ENCODE assay signal across 7 mouse cellular contexts in genomic region chr1:162739406-162739805, GRCm38 (mm10). TPM values are rescaled to one million over a fixed set of nuclear protein-coding genes. Genes with fewer than 3 reads are reported as not detected.
DNase-seq lines count a peak whose midpoint lies in the region; ATAC-seq and TF ChIP-seq lines count a peak whose summit lies in the region.

No protein-coding gene starts in this region.

- no peak for TF ChIP-seq CTCF in cerebellum, adult 2 months (IDR thresholded peaks at IDR 0.05; ENCODE audit: borderline replicate concordance, insufficient read depth, low read depth, low read length)

- no peak for TF ChIP-seq POLR2A in cerebellum, adult 2 months (IDR thresholded peaks at IDR 0.05; ENCODE audit: borderline replicate concordance, insufficient read depth, low read length)

- H3K4me1 ChIP-seq in cerebellum, adult 2 months (ENCODE audit: control insufficient read depth, insufficient read depth, low read length) = peaks cover 3% of the 10 kb centered on the region; the same call in 1 of the 2 replicates
- peaks cover 11% of the 10 kb centered on the region for H3K4me1 ChIP-seq in intestine, embryonic 15.5 days (replicated peaks)
- peaks cover 19% of the 10 kb centered on the region for H3K4me1 ChIP-seq in liver, embryonic 16.5 days (ENCODE audit: control insufficient read depth, low read depth, low read length)

- peak overlapping the region; percentile 67 for H3K4me2 ChIP-seq in intestine, embryonic 15.5 days (replicated peaks)
- peak overlapping the region; percentile 85 for H3K4me2 ChIP-seq in liver, embryonic 16.5 days (ENCODE audit: low read depth, low read length)

- H3K9ac ChIP-seq in intestine, embryonic 15.5 days = peak overlapping the region; percentile 100
- H3K9ac ChIP-seq in liver, embryonic 16.5 days (ENCODE audit: low read depth, low read length) = peak overlapping the region; percentile 97

- ATAC-seq in intestine, embryonic 15.5 days = 0 out of 2 replicates have a peak, but pooled peaks have one; percentile 5
- ATAC-seq in liver, embryonic 16.5 days (ENCODE audit: low read depth) = no peak

- H3K4me3 ChIP-seq in cerebellum, adult 2 months (replicated peaks; ENCODE audit: insufficient read depth, low read depth, low read length) = peak overlapping the region; percentile 88
- H3K4me3 ChIP-seq in intestine, embryonic 15.5 days (replicated peaks) = peak overlapping the region; percentile 79
- peak overlapping the region; percentile 96 for H3K4me3 ChIP-seq in liver, embryonic 16.5 days (ENCODE audit: low read depth, low read length)

- H3K27me3 ChIP-seq in cerebellum, adult 2 months (ENCODE audit: control insufficient read depth, insufficient read depth, low read length) = no peaks in the 10 kb centered on the region
- no peaks in the 10 kb centered on the region for H3K27me3 ChIP-seq in intestine, embryonic 15.5 days (replicated peaks)
- H3K27me3 ChIP-seq in liver, embryonic 16.5 days (ENCODE audit: control insufficient read depth, insufficient read depth, low read depth, low read length) = no peaks in the 10 kb centered on the region

- DNase-seq in 416B (ENCODE audit: low read depth) = peak; percentile 69
- peak; percentile 55 for DNase-seq in CD4-positive helper T cell, adult 2 months (ENCODE audit: low read depth, low spot score)
- peak in 1 of 2 experiments; percentile 24 for DNase-seq in cerebellum, adult 2 months
- DNase-seq in forelimb bud, embryonic 11.5 days (ENCODE audit: low read depth, low spot score) = peak; percentile 1
- DNase-seq in ovary, postnatal 14 days (ENCODE audit: low spot score) = peak; percentile 27

- under 1% methylated on average over 10 of the region's 10 CpGs for WGBS in cerebellum, adult 2 months
- WGBS in intestine, embryonic 15.5 days = under 1% methylated on average over 10 of the region's 10 CpGs
- 1% methylated on average over 10 of the region's 10 CpGs for WGBS in liver, embryonic 16.5 days (ENCODE audit: insufficient replicate concordance)

- no peaks in the 10 kb centered on the region for H3K9me3 ChIP-seq in intestine, embryonic 15.5 days
- no peaks in the 10 kb centered on the region for H3K9me3 ChIP-seq in liver, embryonic 16.5 days (replicated peaks; ENCODE audit: control insufficient read depth, low read length)

- no peaks in the 10 kb centered on the region for H3K36me3 ChIP-seq in intestine, embryonic 15.5 days
- H3K36me3 ChIP-seq in liver, embryonic 16.5 days (ENCODE audit: control insufficient read depth, insufficient read depth) = no peaks in the 10 kb centered on the region

- peak overlapping the region; percentile 94; the same call in 1 of the 2 replicates for H3K27ac ChIP-seq in cerebellum, adult 2 months (ENCODE audit: insufficient read depth, low read length)
- peak overlapping the region; percentile 100 for H3K27ac ChIP-seq in intestine, embryonic 15.5 days
- H3K27ac ChIP-seq in liver, embryonic 16.5 days (ENCODE audit: low read length) = peak overlapping the region; percentile 97

RNA-seq across cellular contexts. Expression of gene Prrc2c, which starts 0.9 kb away (rescaled TPM):
- polyA plus RNA-seq in cerebellum, adult 2 months (2012; rRNA removed) = 49.5 and 52.3 TPM in 2 replicates
- 130 and 139 TPM in 2 replicates for polyA plus RNA-seq in intestine, embryonic 15.5 days (2015; fragmentation: Nextera tagmentation; extraction: Ambion mirVana)
- polyA plus RNA-seq in liver, embryonic 16.5 days (2015; fragmentation: Nextera tagmentation; extraction: Ambion mirVana) = 28.2 and 33.8 TPM in 2 replicates
